Mouse (Mus musculus) lung, postnatal 0 days (tissue): ENCODE data around the gene Abhd8.

ENCODE experiments used
- CTCF ChIP-seq: IDR thresholded peaks from 2 replicates; pipeline ENCODE4 v1.5.1; 2016; ENCODE audit warnings: antibody characterized with exemption, mild to moderate bottlenecking
- EP300 ChIP-seq: IDR thresholded peaks from 2 replicates; pipeline ENCODE4 v1.6.1; 2016; ENCODE audit warnings: antibody characterized with exemption, mild to moderate bottlenecking, control low read depth

GRCm38 (mm10) chr8:71511644-71512043 is 48.2 kb upstream of the Abhd8 start, which contains the start of gene Plvap:
- TF ChIP-seq CTCF (no peak; the same call in 1 of the 2 replicates), EP300 (peak; percentile 86)
